Mouse (Mus musculus): ENCODE measurements around the gene Nrd1.

Nrd1 gene

DNA sequence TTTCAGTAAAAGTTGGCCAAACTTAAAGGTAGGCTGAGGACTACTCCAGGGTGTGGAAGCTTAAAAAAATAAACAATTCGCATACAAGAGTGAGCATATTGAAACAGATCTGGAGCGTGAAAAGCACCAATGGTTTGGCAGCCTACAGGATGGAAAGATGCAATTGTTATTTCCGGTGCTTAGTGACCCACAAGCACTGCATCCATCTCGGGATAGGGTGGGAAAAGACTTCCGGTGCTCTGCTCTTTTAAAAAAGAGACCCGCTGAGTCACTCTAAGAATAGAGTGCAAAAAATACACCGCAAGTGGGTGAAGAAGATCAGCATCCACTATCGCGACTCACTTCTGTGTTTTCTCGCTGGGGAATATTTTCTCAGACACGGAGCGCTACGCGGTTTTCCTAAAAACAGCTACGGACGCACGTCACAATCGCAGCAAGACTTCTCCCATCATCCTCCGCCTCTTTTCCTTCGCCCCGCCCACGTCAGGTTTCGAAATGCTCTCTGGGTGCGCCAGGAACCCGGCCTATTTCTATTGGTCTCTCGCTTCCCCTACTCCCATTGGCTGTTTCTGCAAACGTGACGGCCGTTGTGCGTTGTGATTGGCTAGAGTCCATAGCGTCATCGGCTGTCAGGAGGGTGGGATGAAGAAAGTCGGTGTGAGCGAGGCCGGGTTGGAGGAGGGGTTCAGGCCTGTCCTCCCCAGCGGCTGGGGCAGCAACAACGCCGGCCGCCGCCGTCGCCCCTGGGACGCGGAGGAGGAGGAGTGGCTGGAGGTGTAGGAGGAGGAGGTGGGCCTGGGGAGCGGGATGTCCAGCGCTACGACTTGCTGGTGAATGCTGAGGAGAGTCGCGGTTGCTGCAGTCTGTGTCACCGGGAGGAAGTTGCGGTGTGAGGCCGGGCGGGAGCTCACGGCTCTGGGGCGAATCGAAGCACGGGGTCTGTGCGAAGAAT, at the start of gene Nrd1:
Nrd1 (plus strand) TSS at position 657 of the 952 bp plus-strand sequence.
- DNase-seq (ENCODE audit: low read depth), result peak; percentile 100

DNA sequence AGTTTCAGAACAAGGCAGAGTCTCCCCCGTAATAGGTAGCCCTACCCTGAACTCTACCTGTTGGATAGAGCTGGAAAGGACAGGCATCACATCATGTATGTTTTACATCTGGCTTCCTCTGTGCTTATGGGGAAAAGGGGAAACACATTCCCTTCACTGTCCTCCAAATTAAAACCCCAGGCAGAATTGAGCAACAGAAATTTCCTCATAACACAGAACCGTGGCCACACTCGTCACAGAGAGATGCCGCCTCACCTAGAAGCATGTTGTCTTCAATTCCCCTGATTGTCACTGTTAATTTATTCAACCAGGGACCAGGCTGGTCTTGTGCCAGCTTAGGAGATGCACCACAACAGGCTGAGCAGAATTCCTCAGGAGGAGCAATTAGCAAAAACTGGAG, 48.8 kb upstream of the Nrd1 start:
- no peak for DNase-seq (ENCODE audit: low read depth)

DNA sequence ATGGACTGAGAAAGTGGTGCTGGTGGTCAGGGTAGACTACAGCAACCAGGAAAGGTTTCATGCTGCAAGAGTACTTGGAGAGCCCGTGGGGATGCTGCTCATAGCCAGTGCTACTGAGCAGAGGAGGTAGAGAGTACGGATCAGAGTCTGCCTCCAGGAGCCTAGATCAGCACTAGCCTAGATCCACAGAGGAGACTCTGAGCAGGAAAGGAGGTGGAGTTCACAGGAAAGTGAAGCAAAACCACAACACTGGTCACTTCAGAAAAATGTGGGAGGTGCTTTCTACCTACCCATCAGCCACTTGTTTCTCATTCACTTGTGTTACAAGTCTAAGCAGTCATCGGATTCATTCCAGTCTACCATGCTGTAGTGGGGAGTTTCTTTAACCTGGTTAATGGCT, 40.8 kb upstream of the Nrd1 start:
- no peak for DNase-seq (ENCODE audit: low read depth)

DNA sequence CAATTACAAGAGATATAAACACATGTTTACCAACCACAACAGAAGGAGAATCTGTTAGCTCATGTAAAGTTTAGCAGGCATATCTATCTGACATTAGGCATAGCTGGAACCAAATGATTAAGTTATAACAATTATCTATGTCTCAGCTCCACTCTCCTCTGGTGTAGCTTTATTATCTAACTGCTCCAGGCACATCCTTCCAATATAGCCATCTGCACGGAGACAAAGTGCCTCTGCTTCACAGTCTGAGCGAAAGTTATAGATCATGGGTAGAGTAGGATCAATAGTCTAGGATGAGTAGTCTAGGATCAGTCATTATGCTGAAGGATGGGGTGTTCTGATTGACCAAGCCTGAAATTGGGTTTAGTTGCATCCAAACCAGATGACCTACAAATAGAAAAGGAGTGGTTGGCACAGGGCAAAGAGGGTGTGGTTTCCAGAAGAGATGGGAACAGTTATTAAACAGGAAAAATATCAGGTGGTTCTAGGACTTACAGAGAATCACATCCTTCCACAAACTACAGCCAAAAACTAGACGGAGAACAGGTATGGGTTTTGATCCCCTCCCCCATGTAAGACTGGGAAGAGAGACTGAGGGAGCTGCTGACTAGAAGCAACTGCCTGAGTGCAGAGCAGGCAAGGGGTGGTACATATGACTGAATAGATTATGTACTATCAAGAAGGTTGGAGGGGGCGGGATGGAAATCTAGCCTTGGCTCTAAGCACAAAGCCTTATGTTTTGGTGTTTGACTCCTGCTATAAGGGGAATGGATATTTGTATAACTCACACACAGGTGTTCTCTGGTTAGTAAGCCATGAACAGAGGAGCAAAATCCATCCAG, 39.6 kb upstream of the Nrd1 start:
- DNase-seq (ENCODE audit: low read depth), result no peak

DNA sequence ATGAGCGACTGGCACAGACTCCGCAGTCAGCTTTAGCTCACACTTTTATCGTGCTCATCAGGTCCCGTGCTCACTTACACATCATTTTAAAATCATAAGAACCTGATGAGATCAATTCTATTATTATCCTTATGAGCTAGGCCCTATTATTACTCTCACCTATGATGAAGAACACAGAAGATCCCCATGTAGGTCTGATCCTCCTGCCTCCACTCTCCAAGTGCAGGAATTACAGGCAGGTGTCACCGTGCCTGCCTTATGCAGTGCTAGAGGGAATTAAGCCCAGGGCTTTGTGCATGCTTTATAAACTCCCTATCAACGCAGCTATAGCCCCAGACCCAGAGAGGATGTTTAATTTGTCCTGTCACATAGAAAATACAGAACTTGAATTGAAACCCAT, 37.4 kb upstream of the Nrd1 start:
- no peak for DNase-seq (ENCODE audit: low read depth)

DNA sequence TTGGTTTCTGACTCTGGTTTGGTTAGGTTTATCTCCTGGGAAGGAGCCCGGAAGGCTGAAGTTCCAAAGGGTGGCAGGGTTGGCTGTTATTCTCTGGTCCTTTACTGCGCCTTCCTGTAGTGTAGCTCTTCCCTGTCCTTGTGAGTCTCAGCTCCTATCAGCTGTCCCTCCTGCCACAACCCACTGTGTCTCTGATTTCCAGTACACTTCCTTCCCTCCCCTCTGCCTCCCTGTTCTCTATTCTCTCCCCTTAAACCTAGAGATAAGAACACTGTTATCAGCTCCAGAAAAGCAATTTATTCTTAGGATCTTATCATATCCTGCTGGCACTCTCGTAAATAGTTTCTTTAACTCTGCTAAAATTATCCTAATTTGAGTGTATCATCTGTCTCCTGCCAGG, 30.9 kb upstream of the Nrd1 start:
- no peak for DNase-seq (ENCODE audit: low read depth)

DNA sequence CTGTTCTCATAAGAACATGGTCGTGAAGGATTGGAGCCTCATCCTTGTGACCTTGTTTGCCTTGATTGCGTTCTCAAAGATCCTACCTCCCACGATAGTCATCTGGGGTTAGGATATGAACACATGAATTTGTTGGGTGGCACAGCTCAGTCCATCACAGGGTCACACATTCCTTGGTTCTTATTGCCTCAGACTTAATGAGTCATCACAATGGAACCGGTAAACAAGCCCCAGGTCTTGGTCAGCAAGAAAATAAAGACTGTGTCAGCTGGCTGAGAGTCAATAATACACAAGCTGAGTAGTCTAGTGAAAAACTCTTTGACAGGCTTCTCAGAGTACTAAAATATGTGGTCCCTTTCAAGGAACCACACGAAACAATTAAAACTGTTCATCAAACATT, 29.4 kb upstream of the Nrd1 start:
- no peak for DNase-seq (ENCODE audit: low read depth)

DNA sequence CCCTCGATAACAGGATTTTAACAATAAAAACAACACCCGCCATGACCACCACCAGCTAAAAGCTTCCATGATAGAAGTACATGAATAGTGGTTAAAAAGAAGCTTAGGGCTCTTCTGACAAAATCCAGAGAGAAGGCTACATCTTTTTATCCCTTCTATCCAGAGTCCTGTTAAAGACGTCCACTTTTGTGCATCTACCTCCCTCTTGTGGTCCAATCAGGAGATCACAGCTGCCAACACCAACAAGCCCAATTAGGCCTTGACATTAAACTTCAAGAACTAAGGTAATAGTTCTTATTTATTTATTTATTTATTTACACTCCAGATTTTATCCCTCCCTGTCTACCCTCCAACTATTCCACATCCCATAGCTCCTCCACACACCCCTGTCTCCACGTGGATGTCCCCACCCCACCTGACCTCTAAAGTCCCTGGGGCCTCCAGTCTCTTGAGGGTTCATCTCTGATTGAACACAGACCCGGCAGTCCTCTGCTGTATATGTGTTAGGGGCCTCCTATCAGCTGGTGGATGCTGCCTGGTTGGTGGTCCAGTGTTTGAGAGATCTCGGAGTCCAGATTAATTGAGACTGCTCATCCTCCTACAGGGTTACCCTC, 23.9 kb upstream of the Nrd1 start:
- no peak for DNase-seq (ENCODE audit: low read depth)

DNA sequence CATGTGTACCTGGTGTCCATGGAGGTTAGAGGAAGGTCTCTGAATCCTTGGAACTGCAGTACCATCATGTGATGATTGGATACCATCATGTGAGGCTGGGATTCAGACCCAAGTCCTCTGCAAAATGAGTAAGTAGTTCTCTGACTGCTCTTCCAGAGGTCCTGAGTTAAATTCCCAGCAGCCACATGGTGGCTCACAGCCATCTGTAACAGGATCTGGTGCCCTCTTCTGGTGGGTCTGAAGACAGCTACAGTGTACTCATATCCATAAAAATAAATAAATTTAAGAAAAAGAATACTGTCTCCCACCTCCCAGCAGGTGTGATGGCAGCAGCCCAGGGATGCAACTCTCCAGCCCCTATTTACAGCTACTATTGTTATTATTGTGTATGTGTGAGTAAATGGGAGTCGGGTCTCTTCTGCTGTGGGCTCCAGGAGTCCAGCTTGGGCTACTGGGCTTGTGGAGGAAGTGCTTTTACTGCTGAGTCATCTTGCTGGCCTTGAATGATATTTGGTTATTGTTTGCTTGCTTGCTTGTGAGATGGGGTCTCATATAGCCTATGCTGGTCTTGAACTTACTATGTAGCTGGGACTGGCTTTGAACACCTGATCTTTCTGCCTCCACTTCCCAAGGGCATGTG, 13.5 kb upstream of the Nrd1 start:
- no peak for DNase-seq (ENCODE audit: low read depth)

DNA sequence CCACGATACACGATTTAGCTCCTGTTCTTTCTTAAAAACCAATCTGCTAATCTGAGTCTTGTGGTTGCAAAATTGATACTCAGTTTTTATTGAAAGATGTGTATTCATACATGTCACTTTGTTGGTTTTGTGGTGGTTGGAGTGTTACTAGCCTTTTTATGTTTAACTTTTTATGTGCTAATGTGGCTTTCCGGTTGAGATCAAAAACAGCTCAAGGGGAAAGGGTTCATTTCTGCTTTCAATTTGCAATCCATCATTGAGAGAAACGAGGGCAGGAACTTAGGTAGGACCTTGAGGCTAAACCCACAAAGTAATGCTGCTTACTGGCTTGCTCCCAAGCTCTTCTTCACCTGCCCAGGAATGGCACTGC, 13.0 kb upstream of the Nrd1 start:
- DNase-seq (ENCODE audit: low read depth), result no peak

DNA sequence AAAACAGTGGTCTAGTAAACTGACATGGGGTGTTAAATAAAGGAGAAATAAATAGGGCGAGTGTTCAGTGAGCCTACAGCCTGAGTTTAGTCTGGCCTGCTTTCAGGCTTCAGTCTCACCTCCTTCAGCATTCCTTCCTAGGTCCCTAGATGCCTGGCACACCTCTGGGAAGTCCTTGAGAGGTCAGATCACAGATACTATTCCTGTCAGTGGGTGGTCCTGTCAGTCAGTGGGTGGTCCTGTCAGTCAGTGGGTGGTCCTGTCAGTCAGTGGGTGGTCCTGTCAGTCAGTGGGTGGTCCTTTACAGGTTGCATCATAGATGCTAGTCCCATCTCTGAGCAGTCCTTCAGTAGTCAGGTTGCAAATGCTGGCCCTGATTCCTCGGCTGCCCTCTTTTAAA, 11.0 kb upstream of the Nrd1 start:
- DNase-seq (ENCODE audit: low read depth), result no peak

DNA sequence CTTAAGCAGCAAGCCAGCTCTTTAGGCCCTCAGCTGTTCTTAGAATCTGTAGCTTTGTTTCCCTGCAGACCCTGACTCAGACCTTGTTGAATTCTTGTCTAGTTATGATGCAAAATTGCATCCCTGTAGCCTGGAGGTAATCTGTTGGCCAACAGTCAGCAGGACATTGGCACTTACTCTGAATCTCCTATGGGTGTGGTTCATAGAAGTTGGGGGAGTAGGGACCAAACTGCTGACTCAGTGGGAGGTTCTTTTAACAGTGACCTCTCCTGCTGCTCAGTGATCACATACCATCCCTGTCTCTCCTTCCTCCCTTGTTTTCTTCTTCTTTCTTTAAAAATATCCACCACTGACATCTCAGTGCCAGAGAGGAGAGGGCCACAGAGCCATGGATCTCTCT, 10.4 kb upstream of the Nrd1 start:
- DNase-seq (ENCODE audit: low read depth), result peak; percentile 7

DNA sequence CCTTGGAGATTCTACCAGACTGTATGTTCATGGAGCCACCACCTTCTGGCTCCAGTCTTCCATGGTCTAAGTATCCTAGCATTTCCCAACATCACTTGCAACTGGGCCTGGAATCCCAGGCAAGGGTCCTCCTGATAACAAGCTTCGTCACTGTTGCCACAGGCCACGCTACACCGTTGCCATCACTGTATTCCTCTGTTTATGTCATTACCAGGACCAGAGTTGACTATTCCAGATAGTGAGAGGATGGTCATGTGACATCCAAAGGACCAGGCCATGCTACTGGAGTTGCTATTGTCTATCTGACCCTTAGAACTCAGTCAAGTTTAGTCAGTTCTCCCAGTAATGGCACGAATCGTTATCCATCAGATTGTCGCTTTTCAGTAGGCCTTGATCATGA, 9.9 kb upstream of the Nrd1 start:
- DNase-seq (ENCODE audit: low read depth), result no peak

DNA sequence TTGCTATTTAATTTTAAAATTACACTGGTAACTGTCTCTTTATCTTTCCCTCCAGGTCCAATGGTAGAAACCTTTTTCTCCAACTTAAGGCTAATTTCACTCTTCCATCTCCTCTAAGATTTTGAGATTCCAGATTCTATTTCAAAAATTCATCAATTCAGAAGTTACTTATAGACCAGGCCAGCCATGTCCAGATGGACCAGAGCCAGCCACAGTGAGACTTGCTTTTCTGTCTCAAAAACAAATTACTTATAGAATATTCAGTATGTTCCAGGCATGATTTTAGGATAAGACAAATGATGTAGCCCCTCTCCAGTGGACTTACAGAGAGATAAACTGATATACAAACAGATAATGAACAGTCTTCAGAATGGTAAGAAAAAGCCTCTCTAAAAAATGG, 8.6 kb upstream of the Nrd1 start:
- DNase-seq (ENCODE audit: low read depth), result no peak

DNA sequence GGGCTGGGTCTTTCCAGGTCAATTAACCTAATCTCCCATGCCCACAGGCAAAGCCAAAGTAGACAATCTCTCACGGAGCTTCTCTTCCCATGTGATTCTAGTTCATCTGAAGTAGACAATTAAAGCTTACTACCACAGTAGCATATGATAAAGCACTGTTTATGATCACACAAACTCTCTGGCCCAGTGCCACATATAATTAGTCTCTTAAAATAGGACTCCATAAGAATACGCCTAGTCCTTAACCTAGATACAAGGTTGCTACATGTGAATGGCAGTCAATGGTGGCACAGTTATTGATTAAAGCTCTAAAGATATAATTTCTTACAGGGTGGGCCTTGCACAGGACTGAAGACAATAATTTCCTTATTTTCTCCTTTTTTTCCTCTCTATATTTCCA, 7.5 kb upstream of the Nrd1 start:
- DNase-seq (ENCODE audit: low read depth), result no peak

DNA sequence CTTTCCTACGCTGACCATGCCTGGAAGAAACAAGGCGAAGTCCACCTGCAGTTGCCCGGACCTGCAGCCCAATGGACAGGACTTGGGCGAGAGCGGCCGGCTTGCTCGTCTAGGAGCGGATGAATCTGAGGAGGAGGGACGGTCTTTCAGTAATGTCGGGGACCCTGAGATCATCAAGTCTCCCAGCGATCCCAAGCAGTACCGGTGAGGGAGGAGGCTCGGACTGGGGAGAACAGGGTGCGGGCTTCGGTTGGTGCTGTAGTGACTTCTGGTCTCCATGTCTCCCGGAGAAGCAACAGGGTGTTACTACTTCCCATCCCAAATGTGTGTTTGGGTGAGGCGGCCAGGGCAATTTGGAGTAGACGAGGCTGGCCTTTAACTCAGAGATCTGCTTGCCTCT, 506 bp downstream of the Nrd1 start:
- DNase-seq (ENCODE audit: low read depth), result no peak

DNA sequence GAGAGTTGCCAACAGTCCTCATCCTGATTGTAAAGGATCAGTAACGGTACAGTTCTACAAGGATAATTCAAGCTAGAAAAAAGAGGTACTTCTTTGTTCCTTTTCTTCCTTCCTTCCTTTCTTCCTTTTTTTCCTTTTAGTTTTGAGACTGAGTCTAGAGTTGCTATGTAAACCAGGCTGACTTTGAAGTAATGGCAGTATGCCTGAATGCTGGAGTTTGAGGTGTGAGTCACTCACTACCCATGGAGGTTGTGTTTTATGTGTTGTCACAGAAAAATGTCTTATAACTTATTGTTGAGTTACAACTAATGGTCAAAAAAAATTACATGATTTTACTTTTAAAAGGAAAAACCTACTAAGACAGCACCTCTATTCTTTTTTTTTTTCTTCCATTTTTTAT, 7.6 kb downstream of the Nrd1 start:
- no peak for DNase-seq (ENCODE audit: low read depth)

DNA sequence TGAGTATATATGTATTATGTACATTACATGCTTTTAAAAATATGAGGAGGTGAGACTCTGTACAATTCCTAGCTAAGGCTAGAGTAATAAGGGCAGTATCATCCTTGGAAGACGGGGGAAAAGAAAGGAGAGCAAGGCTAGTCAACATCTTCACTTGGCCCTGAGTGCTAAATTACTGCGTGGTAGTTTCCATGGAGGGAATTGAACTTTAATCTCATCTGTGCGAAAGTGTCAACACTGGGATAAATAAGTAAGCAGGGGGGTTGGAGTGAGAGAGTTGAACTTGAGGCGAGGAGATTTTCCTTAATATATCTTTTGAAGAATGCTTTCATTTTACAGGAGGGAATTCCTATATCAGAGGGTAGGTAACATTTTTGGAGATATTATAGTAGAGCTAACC, 13.6 kb downstream of the Nrd1 start:
- DNase-seq (ENCODE audit: low read depth), result no peak

DNA sequence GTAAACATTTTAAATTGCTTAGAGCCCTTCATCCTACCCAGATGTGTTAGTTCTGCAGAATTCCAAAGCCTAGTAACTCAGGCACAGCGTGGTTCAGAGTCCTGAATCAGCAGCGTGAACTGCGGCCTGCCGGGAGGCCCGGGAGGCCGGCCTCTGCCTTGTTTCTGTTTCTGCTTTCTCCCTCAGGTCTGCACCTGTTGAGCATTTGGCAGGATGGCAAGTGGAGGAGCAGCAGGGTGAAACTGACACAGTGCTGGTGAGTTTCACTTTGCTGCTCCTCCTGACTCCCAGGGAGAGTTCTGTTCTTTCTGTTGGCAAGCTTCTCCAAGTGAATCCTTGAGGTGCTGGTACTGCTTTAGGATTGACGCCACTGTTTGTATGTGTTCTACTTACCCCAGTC, 17.0 kb downstream of the Nrd1 start:
- no peak for DNase-seq (ENCODE audit: low read depth)

DNA sequence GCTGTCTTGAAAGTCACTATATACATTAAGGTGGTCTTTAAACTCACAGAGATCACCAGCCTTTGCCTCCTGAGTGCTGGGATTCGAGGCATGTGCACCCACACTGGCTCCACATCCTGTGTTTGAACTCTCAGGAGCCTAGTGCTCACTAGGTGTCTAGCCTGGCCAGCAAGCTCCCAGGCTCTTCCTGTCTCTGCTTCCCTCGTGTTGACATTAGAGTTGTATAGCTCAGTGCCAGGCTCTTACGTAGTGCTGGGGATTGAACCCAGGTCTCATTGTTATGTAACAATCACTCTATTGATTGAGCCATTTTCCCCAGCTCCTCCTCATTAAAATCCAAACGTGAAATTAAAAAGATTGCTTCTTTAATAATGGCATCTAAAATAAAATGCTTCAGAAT, 18.8 kb downstream of the Nrd1 start:
- no peak for DNase-seq (ENCODE audit: low read depth)

DNA sequence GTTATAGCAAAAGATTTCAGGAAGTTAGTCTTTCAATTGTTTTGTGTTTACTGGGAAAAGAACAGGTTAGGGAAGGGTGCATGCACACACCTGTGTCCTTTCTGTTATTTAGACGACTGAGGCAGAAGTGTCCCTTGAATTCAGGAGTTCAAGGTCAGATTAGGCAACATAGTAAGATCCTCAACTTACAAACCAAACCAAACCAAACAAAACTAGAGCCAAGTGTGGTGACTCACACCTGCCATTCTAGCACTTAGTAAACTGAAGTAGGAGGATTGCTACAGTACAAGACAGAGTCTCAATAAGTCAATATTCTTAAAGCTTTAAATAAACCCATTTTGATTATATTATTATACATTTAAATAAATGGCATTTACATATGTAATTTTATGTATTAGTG, 21.5 kb downstream of the Nrd1 start:
- no peak for DNase-seq (ENCODE audit: low read depth)

DNA sequence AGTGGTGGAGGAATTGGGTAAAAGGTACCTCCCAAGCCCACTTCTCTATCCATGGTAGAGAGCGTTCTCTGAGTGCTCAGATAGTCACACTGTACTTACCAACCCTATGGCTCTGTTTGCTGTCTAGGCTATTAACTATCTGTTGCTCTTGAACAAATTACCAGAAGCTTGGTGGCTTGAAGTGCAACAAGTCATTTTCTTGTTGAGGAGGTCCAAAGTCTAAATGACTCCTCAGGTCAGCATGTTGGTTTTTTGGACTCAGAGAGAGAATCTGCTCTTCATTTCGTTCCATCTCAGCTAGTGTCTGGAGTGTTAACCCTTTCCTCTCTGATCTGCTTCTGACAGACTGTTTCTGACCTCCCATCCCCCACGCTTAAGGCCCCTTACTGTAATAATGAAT, 24.6 kb downstream of the Nrd1 start:
- no peak for DNase-seq (ENCODE audit: low read depth)

All from c-Kit-positive CD71-negative TER-119-negative erythroid progenitor cells, embryonic 14.5 days (primary cell).